Mouse (Mus musculus): Measurements from ENCODE around the gene Tmem170b. TPM values are rescaled to one million over a fixed set of nuclear protein-coding genes. Genes with fewer than 3 reads are reported as not detected.

Gene Tmem170b
- polyA plus RNA-seq, 1 experiment from 2014 or later: 11.6 TPM

DNA sequence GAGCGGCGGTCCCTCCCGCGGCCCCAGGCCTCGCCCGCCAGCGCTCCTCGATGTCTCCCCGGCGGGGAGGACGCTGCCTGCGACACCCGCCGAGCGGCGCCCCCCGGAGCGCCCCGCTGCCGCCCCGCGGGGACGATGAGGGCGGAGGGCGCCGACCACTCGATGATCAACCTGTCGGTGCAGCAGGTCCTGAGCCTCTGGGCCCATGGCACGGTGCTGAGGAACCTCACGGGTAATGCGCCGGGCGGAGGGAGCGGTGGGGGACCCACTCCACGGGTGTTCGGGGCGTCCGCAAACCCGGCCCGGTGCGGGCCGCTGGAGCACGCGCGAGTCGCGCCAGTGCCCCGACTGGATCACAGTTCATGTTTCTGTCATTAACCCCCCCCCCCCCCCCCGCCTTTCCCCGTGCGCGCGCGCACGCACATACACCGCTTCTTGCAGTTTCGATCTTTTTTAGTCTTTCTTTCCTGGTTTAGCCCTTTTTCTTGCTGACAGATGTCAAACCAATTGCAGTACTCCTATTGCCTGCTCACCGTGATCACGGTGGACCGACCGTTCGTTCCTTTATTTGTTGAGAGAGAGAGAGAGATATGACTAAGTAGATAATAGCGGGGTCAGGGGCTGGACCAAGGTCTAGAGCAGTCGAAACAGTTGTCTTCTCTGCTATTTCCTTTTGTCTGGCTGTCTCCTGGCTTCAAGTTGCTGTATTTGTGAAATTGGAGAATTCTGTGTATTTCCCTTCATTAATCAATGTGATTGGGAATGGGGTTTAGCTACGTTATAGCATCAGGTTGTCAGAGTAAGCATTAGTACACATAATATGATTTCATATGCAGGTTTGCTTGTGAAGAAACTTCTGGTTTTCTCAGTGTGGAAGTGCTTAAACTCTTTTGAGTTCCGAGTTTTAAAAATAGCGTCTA lies 634 bp downstream of the Tmem170b start:
- DNase-seq (ENCODE audit: low spot score) (peak; percentile 40), ATAC-seq (peak; percentile 3; the same call in 1 of the 2 replicates)
- Histone ChIP-seq H3K36me3 (ENCODE audit: insufficient read depth, low read length) (no peaks in the 10 kb centered on the region), H3K27me3 (replicated peaks; ENCODE audit: insufficient read depth, low read length) (no peaks in the 10 kb centered on the region), H3K4me3 (ENCODE audit: low read depth, low read length) (peak overlapping the region; percentile 98), H3K27ac (ENCODE audit: low read length) (peak overlapping the region; percentile 92), H3K9me3 (ENCODE audit: low read length) (no peaks in the 10 kb centered on the region), H3K4me2 (replicated peaks; ENCODE audit: low read depth, low read length) (peak overlapping the region; percentile 79), H3K9ac (replicated peaks; ENCODE audit: low read depth) (peak overlapping the region; percentile 88), H3K4me1 (ENCODE audit: insufficient read depth, low read depth, low read length) (no peaks in the 10 kb centered on the region)
- 2% methylated on average over 54 of the region's 67 CpGs for WGBS
- no peak for TF ChIP-seq CTCF (IDR thresholded peaks at IDR 0.05)
- no peak for TF ChIP-seq EP300 (IDR thresholded peaks at IDR 0.05)

DNA sequence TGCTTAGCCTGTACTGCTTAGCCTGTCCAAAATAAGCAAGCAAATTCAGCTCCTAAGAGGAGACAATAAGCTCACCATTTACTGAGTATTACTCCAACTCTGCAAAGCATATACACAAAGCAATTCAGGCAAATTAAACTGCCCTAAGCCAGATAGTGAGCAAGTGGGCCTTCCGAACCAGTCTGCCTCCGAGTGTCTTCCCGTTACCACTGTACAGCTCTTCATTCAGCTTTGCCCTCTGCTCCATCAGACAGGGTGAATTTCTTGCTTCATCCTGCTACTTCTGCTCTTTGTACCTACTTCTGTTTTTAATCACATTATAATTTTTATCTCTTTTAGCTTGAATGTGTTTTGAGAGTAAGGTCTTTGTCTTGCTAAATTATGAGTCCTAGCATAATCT lies 1.9 kb downstream of the Tmem170b start:
- no peaks in the 10 kb centered on the region for H3K36me3 ChIP-seq (ENCODE audit: insufficient read depth, low read length)
- 76% methylated on average over 3 of the region's 3 CpGs for WGBS
- no peaks in the 10 kb centered on the region for H3K4me1 ChIP-seq (ENCODE audit: insufficient read depth, low read depth, low read length)
- H3K4me3 ChIP-seq (ENCODE audit: low read depth, low read length): no peak overlapping the region
- ATAC-seq (no peak), DNase-seq (ENCODE audit: low spot score) (no peak)
- peak overlapping the region; percentile 79; the same call in 1 of the 2 replicates for H3K4me2 ChIP-seq (replicated peaks; ENCODE audit: low read depth, low read length)
- H3K9ac ChIP-seq (replicated peaks; ENCODE audit: low read depth): no peak overlapping the region
- H3K9me3 ChIP-seq (ENCODE audit: low read length): no peaks in the 10 kb centered on the region
- no peaks in the 10 kb centered on the region for H3K27me3 ChIP-seq (replicated peaks; ENCODE audit: insufficient read depth, low read length)
- TF ChIP-seq EP300 (IDR thresholded peaks at IDR 0.05) (no peak), CTCF (IDR thresholded peaks at IDR 0.05) (no peak)
- no peak overlapping the region for H3K27ac ChIP-seq (ENCODE audit: low read length)

DNA sequence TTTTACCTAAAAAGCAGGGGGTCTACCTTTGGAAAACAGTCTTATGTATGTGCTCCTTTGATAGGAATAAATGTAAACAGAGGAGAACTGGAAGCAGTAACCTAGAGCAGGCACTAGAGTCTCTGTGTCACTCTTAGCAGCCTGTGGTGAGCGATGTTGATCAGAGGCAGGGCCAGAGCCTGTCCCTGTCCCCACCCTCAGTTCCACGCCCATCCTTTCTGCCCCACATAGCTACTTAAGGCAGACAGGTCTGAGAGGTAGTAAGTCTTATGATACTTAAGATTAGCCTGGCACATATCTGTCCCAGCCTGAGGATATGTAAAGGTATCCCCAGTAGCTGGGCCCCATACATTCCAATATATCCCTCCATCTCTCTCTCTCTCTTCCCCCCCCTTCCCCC lies 2.9 kb downstream of the Tmem170b start:
- Histone ChIP-seq H3K36me3 (ENCODE audit: insufficient read depth, low read length) (no peaks in the 10 kb centered on the region), H3K27ac (ENCODE audit: low read length) (no peak overlapping the region), H3K4me2 (replicated peaks; ENCODE audit: low read depth, low read length) (no peak overlapping the region), H3K4me1 (ENCODE audit: insufficient read depth, low read depth, low read length) (no peaks in the 10 kb centered on the region), H3K9ac (replicated peaks; ENCODE audit: low read depth) (no peak overlapping the region), H3K27me3 (replicated peaks; ENCODE audit: insufficient read depth, low read length) (no peaks in the 10 kb centered on the region), H3K4me3 (ENCODE audit: low read depth, low read length) (no peak overlapping the region), H3K9me3 (ENCODE audit: low read length) (no peaks in the 10 kb centered on the region)
- TF ChIP-seq EP300 (IDR thresholded peaks at IDR 0.05) (no peak), CTCF (IDR thresholded peaks at IDR 0.05) (no peak)
- 50% methylated on average over 2 of the region's 2 CpGs for WGBS
- ATAC-seq (no peak), DNase-seq (ENCODE audit: low spot score) (no peak)

DNA sequence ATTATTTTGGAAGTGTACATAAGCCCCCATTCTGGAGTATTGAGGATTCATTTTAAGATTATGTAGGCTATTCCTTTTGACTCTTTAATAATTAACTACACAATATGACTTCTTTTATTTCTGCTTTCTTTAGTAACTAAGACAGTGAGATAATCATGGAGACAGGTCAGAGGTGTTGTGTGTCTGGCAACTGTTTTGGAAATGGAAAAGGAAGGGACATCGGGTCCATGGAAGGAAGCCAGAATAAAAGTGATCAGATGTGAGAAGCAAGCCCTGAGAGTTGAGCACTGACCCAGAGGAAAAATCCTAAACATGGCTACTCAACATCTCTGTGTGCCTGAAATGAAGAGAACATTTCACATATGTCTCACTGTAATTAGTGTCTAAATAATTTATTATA lies 5.3 kb downstream of the Tmem170b start:
- 69% methylated on average over 1 of the region's 1 CpGs for WGBS
- no peaks in the 10 kb centered on the region for H3K36me3 ChIP-seq (ENCODE audit: insufficient read depth, low read length)
- no peak for DNase-seq (ENCODE audit: low spot score)
- no peak overlapping the region for H3K4me2 ChIP-seq (replicated peaks; ENCODE audit: low read depth, low read length)
- no peak for TF ChIP-seq EP300 (IDR thresholded peaks at IDR 0.05)
- no peak for ATAC-seq
- H3K4me1 ChIP-seq (ENCODE audit: insufficient read depth, low read depth, low read length): 0 out of 2 replicates have a peak, but pooled peaks cover 3% of the 10 kb centered on the region
- H3K27me3 ChIP-seq (replicated peaks; ENCODE audit: insufficient read depth, low read length): no peaks in the 10 kb centered on the region
- H3K4me3 ChIP-seq (ENCODE audit: low read depth, low read length): no peak overlapping the region
- no peak overlapping the region for H3K27ac ChIP-seq (ENCODE audit: low read length)
- H3K9ac ChIP-seq (replicated peaks; ENCODE audit: low read depth): no peak overlapping the region
- no peaks in the 10 kb centered on the region for H3K9me3 ChIP-seq (ENCODE audit: low read length)

DNA sequence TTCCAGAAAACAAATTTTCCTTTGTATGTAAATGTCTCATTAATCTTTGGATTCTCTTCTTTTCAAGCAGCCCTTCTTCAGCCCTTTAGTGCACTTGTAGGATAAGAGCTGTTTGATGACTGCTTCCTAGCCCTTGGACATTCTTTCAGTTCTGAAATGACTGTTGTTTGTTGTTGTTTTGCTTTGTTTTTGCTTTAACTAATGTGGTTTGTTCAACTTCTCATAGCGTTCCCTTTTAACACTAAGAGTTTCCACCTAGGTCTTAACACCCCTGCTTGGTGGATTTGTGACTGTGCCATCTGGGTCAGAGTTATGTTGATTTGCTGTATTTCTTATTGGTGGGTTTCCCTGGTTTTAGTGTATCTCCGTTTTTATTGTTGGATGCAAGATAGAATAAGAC lies 8.8 kb downstream of the Tmem170b start:
- H3K9me3 ChIP-seq (ENCODE audit: low read length): no peaks in the 10 kb centered on the region
- H3K4me2 ChIP-seq (replicated peaks; ENCODE audit: low read depth, low read length): no peak overlapping the region
- TF ChIP-seq CTCF (IDR thresholded peaks at IDR 0.05): no peak
- no peak for TF ChIP-seq EP300 (IDR thresholded peaks at IDR 0.05)
- no peaks in the 10 kb centered on the region for H3K27me3 ChIP-seq (replicated peaks; ENCODE audit: insufficient read depth, low read length)
- H3K36me3 ChIP-seq (ENCODE audit: insufficient read depth, low read length): no peaks in the 10 kb centered on the region
- H3K4me3 ChIP-seq (ENCODE audit: low read depth, low read length): no peak overlapping the region
- WGBS: 79% methylated on average over 2 of the region's 2 CpGs
- 0 out of 2 replicates have a peak, but pooled peaks cover 3% of the 10 kb centered on the region for H3K4me1 ChIP-seq (ENCODE audit: insufficient read depth, low read depth, low read length)
- H3K27ac ChIP-seq (ENCODE audit: low read length): no peak overlapping the region
- H3K9ac ChIP-seq (replicated peaks; ENCODE audit: low read depth): no peak overlapping the region
- ATAC-seq (no peak), DNase-seq (ENCODE audit: low spot score) (no peak)

DNA sequence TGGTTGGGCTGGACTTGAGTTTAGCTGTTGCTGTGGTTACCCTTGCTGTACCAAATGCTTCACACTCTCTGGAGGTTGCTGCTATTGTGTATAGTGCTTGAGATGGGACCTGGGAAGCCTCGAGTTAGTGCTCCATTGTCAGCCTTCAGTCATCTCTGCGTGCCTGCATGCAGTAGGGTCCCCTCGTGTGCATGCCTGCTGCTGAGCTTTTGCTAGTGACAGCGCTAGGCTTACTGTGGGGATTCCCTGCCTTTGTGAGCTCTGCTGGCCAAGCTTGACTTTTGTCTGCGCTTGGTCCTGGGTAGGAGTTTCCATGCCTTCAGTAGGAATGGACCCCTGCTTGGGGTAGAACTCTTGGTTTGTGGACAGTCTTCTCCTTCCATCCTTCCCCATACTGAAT lies 9.3 kb downstream of the Tmem170b start:
- no peak for DNase-seq (ENCODE audit: low spot score)
- no peaks in the 10 kb centered on the region for H3K27me3 ChIP-seq (replicated peaks; ENCODE audit: insufficient read depth, low read length)
- no peak overlapping the region for H3K4me3 ChIP-seq (ENCODE audit: low read depth, low read length)
- no peaks in the 10 kb centered on the region for H3K9me3 ChIP-seq (ENCODE audit: low read length)
- no peak for TF ChIP-seq EP300 (IDR thresholded peaks at IDR 0.05)
- TF ChIP-seq CTCF (IDR thresholded peaks at IDR 0.05): no peak
- H3K36me3 ChIP-seq (ENCODE audit: insufficient read depth, low read length): no peaks in the 10 kb centered on the region
- 49% methylated on average over 5 of the region's 5 CpGs for WGBS
- no peak overlapping the region for H3K27ac ChIP-seq (ENCODE audit: low read length)
- no peak for ATAC-seq
- H3K4me2 ChIP-seq (replicated peaks; ENCODE audit: low read depth, low read length): no peak overlapping the region
- 0 out of 2 replicates have a peak, but pooled peaks cover 3% of the 10 kb centered on the region for H3K4me1 ChIP-seq (ENCODE audit: insufficient read depth, low read depth, low read length)
- H3K9ac ChIP-seq (replicated peaks; ENCODE audit: low read depth): no peak overlapping the region
